Mouse (Mus musculus) small intestine, adult 2 months (tissue): ENCODE results near the gene Pigc. TPM values are rescaled to one million over a fixed set of nuclear protein-coding genes. Genes with fewer than 3 reads are reported as not detected.

Experiments
- H3K27ac ChIP-seq: fragments of 200-500 bp; 2 replicates; pipeline ENCODE4 v1.5.1; 2012; ENCODE audit warnings: low read depth, low read length, control low read depth, inconsistent platforms; ENCODE audit not compliant: insufficient read depth
- H3K27me3 ChIP-seq: fragments of 200-500 bp; 2 replicates; pipeline ENCODE4 v1.6.1; 2012; ENCODE audit warnings: mild to moderate bottlenecking, moderate library complexity, low read length, inconsistent platforms; ENCODE audit not compliant: control insufficient read depth, insufficient read depth
- H3K36me3 ChIP-seq: fragments of 200-500 bp; 2 replicates; pipeline ENCODE4 v1.6.1; 2012; ENCODE audit warnings: mild to moderate bottlenecking, low read length, control low read depth, inconsistent platforms; ENCODE audit not compliant: control insufficient read depth, insufficient read depth
- H3K4me1 ChIP-seq: fragments of 200-500 bp; 2 replicates; pipeline ENCODE4 v1.6.1; 2012; ENCODE audit warnings: low read length, inconsistent platforms, mixed read lengths; ENCODE audit not compliant: control insufficient read depth, insufficient read depth, insufficient read length
- H3K4me3 ChIP-seq: fragments of 200-500 bp; 2 replicates; pipeline ENCODE4 v1.5.1; 2012; ENCODE audit warnings: low read depth, mild to moderate bottlenecking, control low read depth, inconsistent platforms, low read length, moderate library complexity
- CTCF ChIP-seq: fragments of 200-500 bp; IDR thresholded peaks from 2 replicates; pipeline ENCODE4 v1.5.1; 2012; ENCODE audit warnings: low read depth, mild to moderate bottlenecking, control low read depth, inconsistent platforms, low read length, moderate library complexity, mixed read lengths; ENCODE audit not compliant: insufficient replicate concordance, insufficient read length; ENCODE audit errors: extremely low read depth
- POLR2A ChIP-seq: fragments of 200-500 bp; IDR thresholded peaks from 2 replicates; pipeline ENCODE4 v1.6.1; 2012; ENCODE audit warnings: low read depth, mild to moderate bottlenecking, control low read depth, inconsistent platforms, low read length, moderate library complexity
- WGBS: fragments of 180-500 bp; shearing (Covaris S2); methylation state at CpG from one replicate; pipeline ENCODE4 v1.1.7; 2018; 5-methylcytosine and 5-hydroxymethylcytosine counted together
- polyA plus RNA-seq: library from polyadenylated mRNA; depleted of rRNA; stranded (reverse); fragments of >200 nt; gene quantifications from 2 replicates; pipeline ENCODE4 v1.2.3, GENCODE M21; 2012

The Pigc gene
- polyA plus RNA-seq, 1 experiment: 23.5 TPM

DNA sequence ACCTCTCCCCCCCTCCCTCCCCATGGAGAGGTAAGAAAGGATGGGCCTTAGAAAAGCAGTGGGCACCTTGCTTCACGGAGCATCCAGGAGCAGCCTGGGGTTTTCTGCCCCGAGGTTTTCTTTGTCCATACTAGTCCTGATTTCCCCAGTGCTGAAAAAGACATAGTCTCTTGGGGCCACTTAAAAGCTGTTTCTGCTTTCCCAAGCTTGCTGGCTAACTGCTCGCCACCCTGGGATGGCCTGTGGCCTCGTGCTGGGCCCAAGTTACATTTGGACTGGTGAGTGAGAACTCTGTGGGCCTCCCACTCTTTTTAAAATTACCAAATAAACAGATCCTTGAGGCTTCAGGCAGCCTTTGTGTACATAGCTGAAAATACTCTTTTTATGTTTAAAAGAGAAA is 8.3 kb downstream of the Pigc start:
- no peaks in the 10 kb centered on the region; the same call in 1 of the 2 replicates for H3K36me3 ChIP-seq
- H3K27me3 ChIP-seq: no peaks in the 10 kb centered on the region
- TF ChIP-seq CTCF (no peak), POLR2A (no peak)
- no peak overlapping the region for H3K27ac ChIP-seq
- 79% methylated on average over 4 of the region's 4 CpGs for WGBS
- H3K4me1 ChIP-seq: peaks cover 3% of the 10 kb centered on the region; the same call in 1 of the 2 replicates
- no peak overlapping the region for H3K4me3 ChIP-seq

GRCm38 (mm10) chr1:161978173-161978700 is 9.3 kb downstream of the Pigc start:
- no peaks in the 10 kb centered on the region for H3K36me3 ChIP-seq
- no peak overlapping the region for H3K4me3 ChIP-seq
- H3K27ac ChIP-seq: no peak overlapping the region
- peaks cover 3% of the 10 kb centered on the region; the same call in 1 of the 2 replicates for H3K4me1 ChIP-seq
- TF ChIP-seq CTCF: no peak
- TF ChIP-seq POLR2A: no peak
- WGBS: 82% methylated on average over 5 of the region's 5 CpGs
- no peaks in the 10 kb centered on the region for H3K27me3 ChIP-seq

DNA sequence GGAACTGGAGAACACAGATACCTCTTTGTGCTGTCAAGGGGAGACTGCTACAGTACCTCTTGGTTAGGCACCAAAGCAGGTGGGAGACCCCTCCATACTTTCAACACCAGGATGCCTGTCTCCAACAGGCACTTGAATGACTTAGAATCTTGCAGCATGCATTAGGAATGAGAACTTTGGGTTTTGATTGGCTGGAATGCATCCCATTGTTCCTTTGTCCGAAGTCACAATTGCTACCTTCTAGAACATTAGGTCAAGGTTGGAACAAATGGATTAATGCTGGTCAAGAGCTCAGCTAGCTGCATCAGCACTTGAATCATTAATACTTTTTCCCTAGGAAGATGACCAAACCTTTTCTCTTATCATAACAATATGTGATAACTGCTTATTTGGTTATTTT is 10.6 kb downstream of the Pigc start, which contains the start of gene 4930558K02Rik:
4930558K02Rik (minus strand) TSS at position 101 of the 400 bp plus-strand sequence.
- H3K27me3 ChIP-seq: no peaks in the 10 kb centered on the region
- WGBS: 76% methylated on average over 1 of the region's 1 CpGs
- no peak for TF ChIP-seq POLR2A
- TF ChIP-seq CTCF: no peak

DNA sequence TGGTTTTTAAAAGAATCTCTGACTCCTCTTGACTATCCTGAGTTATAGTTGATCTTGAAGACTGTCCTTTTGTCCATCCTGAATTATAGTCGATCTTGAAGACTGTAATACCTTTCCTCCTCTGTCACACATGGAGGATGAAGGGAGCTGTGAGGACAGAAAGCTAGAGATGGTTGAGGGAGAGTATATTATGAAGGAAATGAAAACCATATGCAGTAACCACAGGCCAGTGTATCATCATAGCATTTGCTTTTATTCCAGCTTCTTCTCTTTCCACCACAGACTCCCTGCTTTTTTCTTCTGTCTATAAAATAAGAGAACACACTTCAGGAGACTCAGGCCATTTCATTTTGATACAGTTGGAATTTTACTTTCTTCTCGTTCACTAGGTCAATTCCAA is 11.1 kb downstream of the Pigc start:
- WGBS: 69% methylated on average over 2 of the region's 2 CpGs
- H3K27me3 ChIP-seq: no peaks in the 10 kb centered on the region
- peaks cover 3% of the 10 kb centered on the region; the same call in 1 of the 2 replicates for H3K4me1 ChIP-seq
- H3K4me3 ChIP-seq: no peak overlapping the region
- no peak overlapping the region for H3K27ac ChIP-seq
- TF ChIP-seq CTCF (no peak), POLR2A (no peak)
- H3K36me3 ChIP-seq: no peaks in the 10 kb centered on the region

More for the DNA sequence above, 10.6 kb downstream of the Pigc start, which contains the start of gene 4930558K02Rik:
- no peaks in the 10 kb centered on the region for H3K36me3 ChIP-seq
- H3K4me3 ChIP-seq: no peak within 1 kb of the TSS
- peaks cover 3% of the 10 kb centered on the region; the same call in 1 of the 2 replicates for H3K4me1 ChIP-seq
- no peak within 1 kb of the TSS for H3K27ac ChIP-seq

DNA sequence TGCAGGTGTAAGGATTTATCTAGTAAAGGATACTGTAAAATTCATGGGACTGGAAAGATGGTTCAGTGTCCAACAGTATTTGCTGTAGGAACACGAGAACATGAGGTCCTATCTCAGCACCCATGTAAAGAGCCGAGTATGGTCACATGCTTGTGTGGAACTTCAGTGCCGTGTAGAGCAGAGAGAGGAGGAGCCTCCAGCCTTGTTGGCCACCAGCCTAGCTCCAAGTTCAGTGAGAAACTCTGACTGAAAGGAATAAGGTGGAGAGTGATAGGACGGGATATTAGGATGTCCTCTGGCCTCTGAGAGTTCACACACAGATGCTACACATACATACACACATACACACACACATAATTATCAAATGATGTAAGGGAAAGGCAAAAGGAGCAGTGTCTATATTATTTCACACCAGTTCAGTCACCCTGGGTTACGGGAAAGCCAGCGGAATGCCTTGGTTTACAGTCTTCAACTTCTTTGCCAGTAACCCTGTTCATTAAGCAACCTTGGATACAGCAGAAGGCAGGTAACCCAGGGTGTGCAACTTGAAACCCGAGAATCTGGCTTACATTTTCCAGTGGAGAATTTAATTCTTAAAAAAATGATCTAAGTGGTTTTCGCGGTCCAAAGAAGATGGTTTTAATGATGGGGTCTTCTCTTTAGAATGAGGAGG is 11.8 kb downstream of the Pigc start:
- Histone ChIP-seq H3K4me1 (peaks cover 3% of the 10 kb centered on the region; the same call in 1 of the 2 replicates), H3K36me3 (no peaks in the 10 kb centered on the region), H3K27ac (no peak overlapping the region), H3K4me3 (no peak overlapping the region), H3K27me3 (no peaks in the 10 kb centered on the region)
- TF ChIP-seq POLR2A (no peak), CTCF (no peak)
- WGBS: 70% methylated on average over 9 of the region's 9 CpGs

- TF ChIP-seq POLR2A (no peak), CTCF (no peak)
- H3K27me3 ChIP-seq: no peaks in the 10 kb centered on the region
- 72% methylated on average over 6 of the region's 6 CpGs for WGBS
- H3K36me3 ChIP-seq: no peaks in the 10 kb centered on the region
- no peak overlapping the region for H3K4me3 ChIP-seq
- no peak overlapping the region for H3K27ac ChIP-seq
- H3K4me1 ChIP-seq: no peaks in the 10 kb centered on the region
Observed at GRCm38 (mm10) chr1:161983451-161983850, 14.5 kb downstream of the Pigc start.

DNA sequence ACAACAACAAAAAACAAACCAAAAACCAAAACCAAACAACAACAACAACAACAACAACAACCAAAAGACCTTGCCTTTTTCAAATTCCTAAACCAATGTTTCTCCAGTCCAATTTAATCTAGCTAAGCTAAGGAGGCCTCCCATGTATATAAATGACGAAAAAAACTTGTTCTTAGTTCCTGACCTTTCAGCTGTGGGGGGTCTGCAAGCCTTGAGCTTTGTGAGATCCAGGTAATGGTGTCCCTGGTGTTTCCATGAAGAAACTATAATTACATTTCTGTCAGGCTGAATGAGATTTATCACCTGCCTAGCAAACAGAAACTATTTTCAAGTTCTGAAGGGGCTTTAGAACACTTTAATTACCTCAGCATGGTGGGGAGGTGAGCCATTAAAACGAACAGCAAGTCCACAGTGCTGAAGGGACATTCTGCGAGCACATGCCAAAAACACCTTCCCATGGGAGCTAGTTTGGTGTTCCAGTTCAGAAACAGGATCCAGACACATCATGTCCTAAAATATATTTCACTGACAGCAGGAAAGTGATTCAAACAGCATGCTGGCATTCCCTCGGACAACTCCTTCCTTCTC is 15.1 kb downstream of the Pigc start:
- 49% methylated on average over 4 of the region's 4 CpGs for WGBS
- H3K4me3 ChIP-seq: no peak overlapping the region

More for the DNA sequence above, 15.1 kb downstream of the Pigc start:
- H3K27ac ChIP-seq: no peak overlapping the region
- no peaks in the 10 kb centered on the region for H3K27me3 ChIP-seq
- no peaks in the 10 kb centered on the region for H3K4me1 ChIP-seq
- no peaks in the 10 kb centered on the region for H3K36me3 ChIP-seq
- TF ChIP-seq CTCF: no peak
- TF ChIP-seq POLR2A: no peak
